Mouse (Mus musculus) spleen, adult 2 months (tissue): ENCODE data around the gene Zfp473. TPM values are rescaled to one million over a fixed set of nuclear protein-coding genes. Genes with fewer than 3 reads are reported as not detected.

Experiments used
- DNase-seq, 2 experiments: peaks; one replicate each; pipeline versions ENCODE4 v3.0.0 to v3.0.0-alpha.2; 2012 to 2021; ENCODE audit warnings: low spot score in 2 of 2, low read depth in 1 of 2
- H3K27ac ChIP-seq: fragments of 200-500 bp; 2 replicates; pipeline ENCODE4 v1.5.1; 2012; ENCODE audit warnings: low read length, inconsistent platforms; ENCODE audit not compliant: insufficient read depth
- H3K27me3 ChIP-seq: fragments of 200-500 bp; 2 replicates; pipeline ENCODE4 v1.6.1; 2012; ENCODE audit warnings: mild to moderate bottlenecking, moderate library complexity, low read length, inconsistent platforms; ENCODE audit not compliant: control insufficient read depth, insufficient read depth
- H3K36me3 ChIP-seq: fragments of 200-500 bp; 2 replicates; pipeline ENCODE4 v1.6.1; 2012; ENCODE audit warnings: mild to moderate bottlenecking, low read length, inconsistent platforms; ENCODE audit not compliant: control insufficient read depth, insufficient read depth
- H3K4me1 ChIP-seq: fragments of 200-500 bp; 2 replicates; pipeline ENCODE4 v1.6.1; 2011; ENCODE audit warnings: inconsistent platforms; ENCODE audit not compliant: control insufficient read depth, insufficient read depth, insufficient read length
- H3K4me3 ChIP-seq: fragments of 200-500 bp; 2 replicates; pipeline ENCODE4 v1.5.1; 2011; ENCODE audit warnings: mild to moderate bottlenecking, inconsistent platforms; ENCODE audit not compliant: insufficient read depth, insufficient read length; ENCODE audit errors: extremely low read depth
- CTCF ChIP-seq: fragments of 200-500 bp; IDR thresholded peaks from 2 replicates; pipeline ENCODE4 v1.5.1; 2011; ENCODE audit warnings: mild to moderate bottlenecking, inconsistent platforms; ENCODE audit not compliant: insufficient read depth, insufficient read length, insufficient replicate concordance; ENCODE audit errors: extremely low read depth
- POLR2A ChIP-seq: fragments of 200-500 bp; IDR thresholded peaks from 2 replicates; pipeline ENCODE4 v1.6.1; 2011; ENCODE audit warnings: low read depth, low read length, inconsistent platforms
- WGBS: fragments of 180-500 bp; shearing (Covaris S2); methylation state at CpG from one replicate; pipeline ENCODE4 v1.1.7; 2018; 5-methylcytosine and 5-hydroxymethylcytosine counted together
- polyA plus RNA-seq: library from polyadenylated mRNA; depleted of rRNA; stranded (reverse); fragments of >200 nt; gene quantifications from 2 replicates; pipeline ENCODE4 v1.2.3, GENCODE M21; 2012

Zfp473 gene
- polyA plus RNA-seq, 1 experiment, result 0.25 TPM

GRCm38 (mm10) chr7:44704363-44704762, 46.5 kb downstream of the Zfp473 start:
- no peak for DNase-seq
- Histone ChIP-seq H3K4me1 (no peaks in the 10 kb centered on the region), H3K36me3 (no peaks in the 10 kb centered on the region), H3K4me3 (no peak overlapping the region), H3K27ac (no peak overlapping the region), H3K27me3 (no peaks in the 10 kb centered on the region)
- 59% methylated on average over 3 of the region's 3 CpGs for WGBS
- no peak for TF ChIP-seq CTCF

GRCm38 (mm10) chr7:44702985-44703384, 47.9 kb downstream of the Zfp473 start:
- H3K36me3 ChIP-seq, result no peaks in the 10 kb centered on the region
- no peak for TF ChIP-seq CTCF
- TF ChIP-seq POLR2A, result no peak
- no peak overlapping the region for H3K4me3 ChIP-seq
- 82% methylated on average over 8 of the region's 8 CpGs for WGBS
- H3K27me3 ChIP-seq, result no peaks in the 10 kb centered on the region
- no peak for DNase-seq
- H3K4me1 ChIP-seq, result no peaks in the 10 kb centered on the region
- H3K27ac ChIP-seq, result no peak overlapping the region

GRCm38 (mm10) chr7:44701921-44702320, 48.9 kb downstream of the Zfp473 start:
- DNase-seq, result no peak
- no peaks in the 10 kb centered on the region for H3K4me1 ChIP-seq
- H3K27me3 ChIP-seq, result no peaks in the 10 kb centered on the region
- TF ChIP-seq POLR2A (no peak), CTCF (peak; percentile 16; the same call in 1 of the 2 replicates)
- no peak overlapping the region for H3K27ac ChIP-seq
- H3K4me3 ChIP-seq, result no peak overlapping the region
- no peaks in the 10 kb centered on the region for H3K36me3 ChIP-seq
- 20% methylated on average over 6 of the region's 6 CpGs for WGBS

- Histone ChIP-seq H3K27ac (no peak overlapping the region), H3K4me1 (no peaks in the 10 kb centered on the region), H3K27me3 (no peaks in the 10 kb centered on the region), H3K36me3 (no peaks in the 10 kb centered on the region), H3K4me3 (no peak overlapping the region)
- DNase-seq, result no peak
- 39% methylated on average over 7 of the region's 7 CpGs for WGBS
- TF ChIP-seq POLR2A (no peak), CTCF (no peak)
Measured at GRCm38 (mm10) chr7:44697980-44698379, 52.9 kb downstream of the Zfp473 start.

DNA sequence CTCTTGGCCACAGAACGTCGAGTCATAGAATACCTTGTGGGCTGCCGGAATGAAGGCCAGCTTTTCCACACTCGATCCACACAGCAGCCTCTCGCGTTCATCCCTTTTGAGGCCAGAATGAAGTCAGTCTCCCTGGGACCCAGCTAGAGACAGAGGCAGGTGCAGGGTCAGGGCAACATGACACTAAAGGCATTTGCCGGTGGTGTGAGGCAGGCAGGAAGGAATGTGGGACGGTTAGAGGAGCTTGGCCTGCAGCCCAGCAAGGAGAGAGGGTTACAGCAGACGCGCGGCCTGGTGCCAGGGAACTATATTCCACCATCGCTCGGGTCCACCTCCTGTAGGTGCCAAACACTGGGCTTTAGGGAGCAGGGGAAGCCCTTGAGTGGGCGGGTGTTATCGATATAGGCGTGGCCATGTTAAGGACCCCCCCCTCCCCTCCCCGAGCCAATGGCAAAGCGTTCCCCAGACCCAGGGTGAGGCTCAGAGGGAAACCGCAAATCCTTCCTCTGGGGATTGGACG, 53.6 kb downstream of the Zfp473 start:
- Histone ChIP-seq H3K27me3 (no peaks in the 10 kb centered on the region), H3K4me3 (no peak overlapping the region), H3K4me1 (no peaks in the 10 kb centered on the region), H3K27ac (no peak overlapping the region), H3K36me3 (no peaks in the 10 kb centered on the region)
- WGBS, result 25% methylated on average over 20 of the region's 20 CpGs
- TF ChIP-seq POLR2A (no peak), CTCF (no peak)
- DNase-seq, result no peak

DNA sequence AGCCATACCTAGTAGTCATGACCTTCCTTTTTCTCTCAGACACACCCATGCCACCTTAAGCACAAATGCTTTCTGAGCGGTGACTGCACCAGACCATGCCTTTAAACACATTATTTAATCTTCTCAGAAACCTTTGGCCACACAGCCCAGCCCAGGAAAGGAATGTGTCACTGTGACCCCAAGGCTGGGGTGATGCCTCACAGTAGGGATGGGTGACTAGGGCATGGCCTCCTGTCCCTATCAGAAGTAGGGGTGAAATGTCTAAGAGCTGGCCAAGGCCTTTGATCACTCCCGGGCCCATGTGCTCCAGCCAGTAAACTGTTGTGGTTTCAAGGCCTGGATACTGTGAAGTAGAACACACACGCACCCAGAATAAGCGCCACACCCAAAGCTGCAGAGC, 55.6 kb downstream of the Zfp473 start:
- H3K27ac ChIP-seq, result no peak overlapping the region
- WGBS, result 84% methylated on average over 4 of the region's 4 CpGs

GRCm38 (mm10) chr7:44693427-44694175, 57.2 kb downstream of the Zfp473 start:
- DNase-seq, result no peak
- no peaks in the 10 kb centered on the region for H3K27me3 ChIP-seq
- WGBS, result 79% methylated on average over 10 of the region's 10 CpGs
- H3K36me3 ChIP-seq, result no peaks in the 10 kb centered on the region
- TF ChIP-seq POLR2A (no peak), CTCF (no peak)
- no peak overlapping the region for H3K27ac ChIP-seq
- H3K4me3 ChIP-seq, result no peak overlapping the region
- no peaks in the 10 kb centered on the region for H3K4me1 ChIP-seq

More for the DNA sequence above, 55.6 kb downstream of the Zfp473 start:
- TF ChIP-seq POLR2A, result no peak
- TF ChIP-seq CTCF, result no peak
- Histone ChIP-seq H3K36me3 (no peaks in the 10 kb centered on the region), H3K27me3 (no peaks in the 10 kb centered on the region), H3K4me3 (no peak overlapping the region), H3K4me1 (no peaks in the 10 kb centered on the region)
- no peak for DNase-seq
